Mouse (Mus musculus): Measurements from ENCODE around the gene Mgat5. TPM values are rescaled to one million over a fixed set of nuclear protein-coding genes. Genes with fewer than 3 reads are reported as not detected.
A peak's percentile ranks its signal among the peaks of the same experiment; 100 is the strongest.

Mgat5 gene
- polyA plus RNA-seq, 1 experiment from 2014 or later: 16.0 TPM

DNA sequence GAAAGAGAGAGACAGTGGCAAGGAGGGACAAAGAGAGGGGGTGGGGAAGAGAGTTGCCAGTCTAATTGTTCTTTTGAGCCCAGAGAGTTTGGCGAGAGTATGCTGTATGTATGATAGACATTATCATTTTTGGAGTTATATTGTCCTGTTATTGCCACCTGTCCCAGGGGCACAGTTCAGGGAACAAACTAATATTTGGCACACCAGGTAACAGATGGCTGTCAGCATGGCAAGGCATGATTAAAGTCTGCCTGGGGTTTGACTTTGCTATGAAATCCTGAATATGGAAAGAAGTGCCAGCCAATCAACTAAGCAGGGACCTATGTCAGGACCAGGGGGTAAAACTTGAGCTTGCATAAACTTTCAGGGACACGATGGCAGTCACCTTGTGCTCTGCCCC lies 195.4 kb downstream of the Mgat5 start:
- Histone ChIP-seq H3K9me3 (replicated peaks; ENCODE audit: control insufficient read depth, low read length, poor library complexity, severe bottlenecking) (no peaks in the 10 kb centered on the region), H3K4me3 (ENCODE audit: low read depth, low read length) (no peak overlapping the region), H3K36me3 (ENCODE audit: control insufficient read depth, insufficient read depth, low read length) (peaks cover 3% of the 10 kb centered on the region; the same call in 1 of the 2 replicates), H3K9ac (ENCODE audit: low read depth, low read length) (no peak overlapping the region), H3K27me3 (ENCODE audit: control insufficient read depth, insufficient read depth, low read depth, low read length) (no peaks in the 10 kb centered on the region), H3K4me2 (ENCODE audit: low read length) (no peak overlapping the region), H3K27ac (ENCODE audit: low read length) (no peak overlapping the region), H3K4me1 (ENCODE audit: control insufficient read depth, insufficient read depth, low read length) (no peaks in the 10 kb centered on the region)
- 44% methylated on average over 2 of the region's 2 CpGs for WGBS
- ATAC-seq: no peak

DNA sequence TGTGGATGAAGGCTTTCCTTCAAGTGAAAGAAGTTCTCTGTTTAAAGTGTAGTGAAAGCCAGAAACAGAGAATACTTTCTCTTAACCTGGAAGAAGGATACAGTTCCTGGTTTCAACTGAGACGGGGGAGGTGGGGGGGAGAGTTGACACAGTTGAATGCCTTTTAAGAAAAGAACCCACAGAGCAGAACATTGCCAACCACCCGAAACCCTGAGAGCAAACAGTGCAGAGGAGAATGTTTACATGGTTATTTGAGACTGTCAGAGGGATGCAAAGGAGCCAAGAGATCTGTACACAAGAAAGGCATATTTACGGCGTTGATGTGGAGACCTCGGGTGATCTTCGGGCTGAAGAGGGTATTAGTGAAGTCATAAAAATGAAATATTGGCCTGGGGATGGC lies 195.9 kb downstream of the Mgat5 start:
- Histone ChIP-seq H3K36me3 (ENCODE audit: control insufficient read depth, insufficient read depth, low read length) (peaks cover 3% of the 10 kb centered on the region; the same call in 1 of the 2 replicates), H3K9ac (ENCODE audit: low read depth, low read length) (no peak overlapping the region), H3K4me2 (ENCODE audit: low read length) (no peak overlapping the region), H3K4me3 (ENCODE audit: low read depth, low read length) (no peak overlapping the region), H3K27ac (ENCODE audit: low read length) (no peak overlapping the region), H3K4me1 (ENCODE audit: control insufficient read depth, insufficient read depth, low read length) (no peaks in the 10 kb centered on the region), H3K9me3 (replicated peaks; ENCODE audit: control insufficient read depth, low read length, poor library complexity, severe bottlenecking) (no peaks in the 10 kb centered on the region), H3K27me3 (ENCODE audit: control insufficient read depth, insufficient read depth, low read depth, low read length) (no peaks in the 10 kb centered on the region)
- WGBS: 30% methylated on average over 6 of the region's 6 CpGs
- no peak for ATAC-seq

DNA sequence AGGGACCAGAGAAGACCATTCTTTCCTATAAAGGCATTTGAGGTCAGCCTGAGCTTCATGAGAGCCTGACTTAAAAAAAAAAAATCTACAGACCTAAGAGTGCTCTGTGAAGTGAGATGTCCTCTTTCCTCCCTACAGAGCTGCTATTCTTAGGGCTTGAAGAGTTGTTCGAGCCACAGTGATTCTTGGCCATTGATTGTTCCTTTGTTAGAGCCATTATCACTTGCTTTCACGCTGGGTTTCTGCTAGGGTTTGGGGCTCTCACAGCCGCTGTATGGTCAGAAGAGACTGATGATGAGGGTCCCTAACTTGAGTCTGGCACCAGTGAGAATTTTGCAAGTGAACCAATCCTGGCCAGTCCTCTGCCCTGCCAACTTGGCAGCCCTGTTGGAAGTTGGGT lies 199.8 kb downstream of the Mgat5 start:
- peaks cover 3% of the 10 kb centered on the region; the same call in 1 of the 2 replicates for H3K36me3 ChIP-seq (ENCODE audit: control insufficient read depth, insufficient read depth, low read length)
- H3K4me3 ChIP-seq (ENCODE audit: low read depth, low read length): no peak overlapping the region
- no peak overlapping the region for H3K27ac ChIP-seq (ENCODE audit: low read length)
- no peaks in the 10 kb centered on the region for H3K4me1 ChIP-seq (ENCODE audit: control insufficient read depth, insufficient read depth, low read length)
- no peak overlapping the region for H3K4me2 ChIP-seq (ENCODE audit: low read length)
- no peak for ATAC-seq
- H3K9me3 ChIP-seq (replicated peaks; ENCODE audit: control insufficient read depth, low read length, poor library complexity, severe bottlenecking): no peaks in the 10 kb centered on the region
- WGBS: 32% methylated on average over 3 of the region's 3 CpGs
- H3K9ac ChIP-seq (ENCODE audit: low read depth, low read length): no peak overlapping the region
- H3K27me3 ChIP-seq (ENCODE audit: control insufficient read depth, insufficient read depth, low read depth, low read length): no peaks in the 10 kb centered on the region

DNA sequence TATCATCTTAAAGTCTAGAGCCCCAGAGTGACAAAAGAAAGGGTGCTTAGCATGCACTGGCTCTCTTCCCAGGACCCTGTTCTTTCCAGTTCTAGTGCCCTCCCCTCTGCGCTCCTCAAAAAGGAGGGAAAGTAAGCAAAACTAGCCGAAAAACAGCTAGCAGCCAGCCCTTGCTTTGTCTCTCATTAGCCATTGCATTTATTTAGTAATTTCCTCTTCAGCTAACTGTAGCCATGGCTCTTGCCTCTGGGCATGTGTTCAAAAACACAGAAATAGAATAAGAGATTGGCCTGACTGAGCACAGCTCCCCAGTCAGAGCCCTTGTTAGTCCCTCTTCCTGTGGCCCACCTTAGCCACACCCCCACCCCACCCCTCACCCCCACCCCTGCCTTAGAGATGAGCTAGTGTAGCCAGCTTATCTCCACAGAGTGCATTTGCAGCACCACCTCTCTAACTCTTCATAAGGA lies 204.2 kb downstream of the Mgat5 start:
- Histone ChIP-seq H3K9ac (ENCODE audit: low read depth, low read length) (no peak overlapping the region), H3K36me3 (ENCODE audit: control insufficient read depth, insufficient read depth, low read length) (no peaks in the 10 kb centered on the region), H3K9me3 (replicated peaks; ENCODE audit: control insufficient read depth, low read length, poor library complexity, severe bottlenecking) (no peaks in the 10 kb centered on the region), H3K27me3 (ENCODE audit: control insufficient read depth, insufficient read depth, low read depth, low read length) (no peaks in the 10 kb centered on the region), H3K27ac (ENCODE audit: low read length) (no peak overlapping the region), H3K4me2 (ENCODE audit: low read length) (no peak overlapping the region), H3K4me3 (ENCODE audit: low read depth, low read length) (no peak overlapping the region), H3K4me1 (ENCODE audit: control insufficient read depth, insufficient read depth, low read length) (no peaks in the 10 kb centered on the region)
- WGBS: 51% methylated on average over 2 of the region's 2 CpGs
- peak; percentile 33 for ATAC-seq

DNA sequence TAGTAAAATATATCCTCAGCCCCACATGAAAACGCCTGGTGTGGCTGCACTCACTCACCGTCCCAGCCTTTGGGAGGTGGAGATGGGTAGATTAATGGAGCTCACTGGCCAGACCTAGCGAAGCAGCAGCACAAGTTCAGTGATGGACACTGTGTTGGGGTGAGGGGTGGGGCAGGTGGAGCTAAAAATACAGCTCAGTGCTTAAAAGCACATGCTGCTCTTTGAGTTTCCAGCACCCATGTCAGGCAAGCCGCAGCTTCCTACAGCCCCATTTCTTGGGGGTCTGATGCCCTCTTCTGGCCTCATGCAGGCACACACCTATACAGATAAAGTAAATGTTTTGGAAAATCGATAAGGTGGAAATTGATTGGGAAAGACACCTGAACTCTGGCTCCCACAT lies 204.7 kb downstream of the Mgat5 start:
- H3K4me2 ChIP-seq (ENCODE audit: low read length): no peak overlapping the region
- H3K4me3 ChIP-seq (ENCODE audit: low read depth, low read length): no peak overlapping the region
- H3K9me3 ChIP-seq (replicated peaks; ENCODE audit: control insufficient read depth, low read length, poor library complexity, severe bottlenecking): no peaks in the 10 kb centered on the region
- peak; percentile 22; the same call in 1 of the 2 replicates for ATAC-seq
- no peak overlapping the region for H3K27ac ChIP-seq (ENCODE audit: low read length)
- no peaks in the 10 kb centered on the region for H3K27me3 ChIP-seq (ENCODE audit: control insufficient read depth, insufficient read depth, low read depth, low read length)
- no peak overlapping the region for H3K9ac ChIP-seq (ENCODE audit: low read depth, low read length)
- 30% methylated on average over 5 of the region's 5 CpGs for WGBS
- no peaks in the 10 kb centered on the region for H3K4me1 ChIP-seq (ENCODE audit: control insufficient read depth, insufficient read depth, low read length)
- no peaks in the 10 kb centered on the region for H3K36me3 ChIP-seq (ENCODE audit: control insufficient read depth, insufficient read depth, low read length)

DNA sequence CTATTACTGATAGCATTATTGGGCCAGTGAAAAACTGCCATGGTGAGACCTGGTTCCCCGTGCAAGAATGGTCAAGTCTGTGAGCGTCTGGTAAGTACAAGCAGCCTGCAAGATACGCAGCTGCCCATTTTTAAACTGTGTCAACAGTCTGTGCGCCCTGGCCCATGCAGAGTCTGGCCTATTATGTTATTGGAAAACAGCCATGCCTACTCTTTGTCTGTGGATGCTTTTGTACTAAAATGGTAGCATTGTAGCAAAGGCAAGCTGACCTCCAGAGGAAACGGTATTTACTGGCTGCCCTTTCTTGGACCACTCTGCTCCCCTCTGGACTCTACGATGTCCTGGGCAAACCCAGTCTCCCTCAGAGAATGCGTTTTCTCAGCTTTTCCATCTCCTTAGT lies 209.7 kb downstream of the Mgat5 start:
- Histone ChIP-seq H3K27me3 (ENCODE audit: control insufficient read depth, insufficient read depth, low read depth, low read length) (no peaks in the 10 kb centered on the region), H3K4me3 (ENCODE audit: low read depth, low read length) (no peak overlapping the region), H3K4me1 (ENCODE audit: control insufficient read depth, insufficient read depth, low read length) (no peaks in the 10 kb centered on the region), H3K9me3 (replicated peaks; ENCODE audit: control insufficient read depth, low read length, poor library complexity, severe bottlenecking) (no peaks in the 10 kb centered on the region), H3K36me3 (ENCODE audit: control insufficient read depth, insufficient read depth, low read length) (no peaks in the 10 kb centered on the region), H3K9ac (ENCODE audit: low read depth, low read length) (no peak overlapping the region), H3K4me2 (ENCODE audit: low read length) (no peak overlapping the region), H3K27ac (ENCODE audit: low read length) (no peak overlapping the region)
- ATAC-seq: no peak
- WGBS: 39% methylated on average over 7 of the region's 7 CpGs

DNA sequence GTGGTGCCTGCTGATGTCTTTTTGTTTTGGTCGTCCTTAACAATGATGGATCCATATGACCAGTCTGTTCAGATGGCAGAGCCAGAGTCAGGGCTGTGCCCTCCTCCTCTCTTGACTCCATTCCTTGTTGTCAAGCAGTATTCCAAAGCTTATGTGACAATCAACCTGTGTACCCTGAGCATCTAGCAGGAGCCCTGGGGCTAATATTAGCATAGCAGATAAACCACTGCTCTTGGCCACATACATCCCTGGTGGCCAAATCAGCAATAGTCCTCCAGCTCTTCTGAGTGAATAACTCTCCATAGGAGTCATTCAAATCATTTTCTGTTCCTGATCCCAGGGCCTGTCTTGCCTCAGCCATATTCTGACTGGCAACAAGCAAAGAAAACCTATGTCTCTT lies 211.1 kb downstream of the Mgat5 start:
- no peak overlapping the region for H3K27ac ChIP-seq (ENCODE audit: low read length)
- H3K4me3 ChIP-seq (ENCODE audit: low read depth, low read length): no peak overlapping the region
- no peaks in the 10 kb centered on the region for H3K27me3 ChIP-seq (ENCODE audit: control insufficient read depth, insufficient read depth, low read depth, low read length)
- 78% methylated on average over 1 of the region's 1 CpGs for WGBS
- H3K4me2 ChIP-seq (ENCODE audit: low read length): no peak overlapping the region
- H3K4me1 ChIP-seq (ENCODE audit: control insufficient read depth, insufficient read depth, low read length): no peaks in the 10 kb centered on the region; the same call in 1 of the 2 replicates
- no peak for ATAC-seq
- no peak overlapping the region for H3K9ac ChIP-seq (ENCODE audit: low read depth, low read length)
- no peaks in the 10 kb centered on the region for H3K36me3 ChIP-seq (ENCODE audit: control insufficient read depth, insufficient read depth, low read length)
- H3K9me3 ChIP-seq (replicated peaks; ENCODE audit: control insufficient read depth, low read length, poor library complexity, severe bottlenecking): no peaks in the 10 kb centered on the region

DNA sequence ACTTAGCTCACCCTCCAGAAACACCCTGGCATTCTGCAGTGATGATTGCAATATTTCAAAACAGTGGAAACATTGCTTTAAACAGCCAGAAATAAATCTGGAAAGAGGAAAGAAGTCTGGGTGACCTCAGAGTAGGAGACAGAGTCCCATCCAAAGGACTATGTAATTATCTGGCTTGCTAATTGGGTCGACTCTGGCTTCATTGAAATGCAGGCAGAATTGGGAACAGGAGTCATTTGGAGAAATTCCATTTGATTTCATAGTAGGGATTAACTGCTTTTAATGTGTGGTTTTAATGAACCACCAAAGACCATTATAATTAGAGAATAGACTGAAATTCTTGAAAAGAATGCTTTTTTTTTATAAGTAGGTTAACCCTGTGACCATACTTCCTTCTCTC lies 212.2 kb downstream of the Mgat5 start:
- H3K36me3 ChIP-seq (ENCODE audit: control insufficient read depth, insufficient read depth, low read length): no peaks in the 10 kb centered on the region
- ATAC-seq: no peak
- 73% methylated on average over 1 of the region's 1 CpGs for WGBS
- no peak overlapping the region for H3K4me3 ChIP-seq (ENCODE audit: low read depth, low read length)
- H3K4me1 ChIP-seq (ENCODE audit: control insufficient read depth, insufficient read depth, low read length): no peaks in the 10 kb centered on the region; the same call in 1 of the 2 replicates
- no peak overlapping the region for H3K9ac ChIP-seq (ENCODE audit: low read depth, low read length)
- no peaks in the 10 kb centered on the region for H3K9me3 ChIP-seq (replicated peaks; ENCODE audit: control insufficient read depth, low read length, poor library complexity, severe bottlenecking)
- H3K27me3 ChIP-seq (ENCODE audit: control insufficient read depth, insufficient read depth, low read depth, low read length): no peaks in the 10 kb centered on the region
- no peak overlapping the region for H3K4me2 ChIP-seq (ENCODE audit: low read length)
- H3K27ac ChIP-seq (ENCODE audit: low read length): no peak overlapping the region

DNA sequence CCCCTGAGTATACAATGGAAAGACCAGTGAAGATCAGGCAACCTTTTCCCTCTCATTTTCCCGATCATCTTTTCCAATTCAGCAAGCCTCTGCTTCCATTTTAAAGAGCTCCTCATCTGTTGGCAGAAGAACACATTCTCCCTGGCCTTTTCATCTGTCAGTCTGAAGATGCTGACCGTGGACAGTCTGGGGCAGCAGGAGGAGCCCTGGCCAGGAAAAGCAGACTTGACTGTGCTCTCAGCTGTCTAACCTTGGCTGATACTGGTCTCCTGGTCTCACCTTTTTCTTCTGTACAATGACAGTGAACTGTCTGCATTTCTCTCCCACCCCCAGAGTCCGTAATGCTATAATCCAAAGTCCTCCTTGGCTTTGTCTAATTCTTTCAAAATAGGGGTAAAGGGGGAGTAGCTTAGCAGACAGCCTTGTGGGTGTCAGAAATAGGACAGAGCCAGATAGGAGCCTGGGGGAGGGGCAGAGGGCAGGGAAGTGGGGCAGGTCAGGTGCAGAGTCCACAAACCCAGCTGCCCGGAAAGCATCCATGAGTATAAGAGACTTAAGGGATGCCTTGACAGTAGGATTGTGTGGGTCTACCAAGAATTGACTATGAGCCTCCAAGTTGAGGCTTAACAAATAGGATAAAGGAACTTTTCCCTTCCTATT lies 214.2 kb downstream of the Mgat5 start:
- ATAC-seq: no peak
- Histone ChIP-seq H3K36me3 (ENCODE audit: control insufficient read depth, insufficient read depth, low read length) (no peaks in the 10 kb centered on the region), H3K9ac (ENCODE audit: low read depth, low read length) (no peak overlapping the region), H3K4me1 (ENCODE audit: control insufficient read depth, insufficient read depth, low read length) (no peaks in the 10 kb centered on the region; the same call in 1 of the 2 replicates), H3K9me3 (replicated peaks; ENCODE audit: control insufficient read depth, low read length, poor library complexity, severe bottlenecking) (no peaks in the 10 kb centered on the region), H3K27ac (ENCODE audit: low read length) (no peak overlapping the region), H3K4me3 (ENCODE audit: low read depth, low read length) (no peak overlapping the region), H3K4me2 (ENCODE audit: low read length) (no peak overlapping the region), H3K27me3 (ENCODE audit: control insufficient read depth, insufficient read depth, low read depth, low read length) (no peaks in the 10 kb centered on the region)
- 72% methylated on average over 4 of the region's 4 CpGs for WGBS
